In genomic region chr8:85013230-85013840, GRCm38 (mm10) we compare ENCODE assay signal across 8 mouse cellular contexts. TPM values are rescaled to one million over a fixed set of nuclear protein-coding genes. Genes with fewer than 3 reads are reported as not detected.
A peak's percentile ranks its signal among the peaks of the same experiment; 100 is the strongest.
DNase-seq lines count a peak whose midpoint lies in the region; ATAC-seq and TF ChIP-seq lines count a peak whose summit lies in the region.

No protein-coding gene starts in this region.

- TF ChIP-seq POLR2A in bone marrow macrophage, adult 2 months (IDR thresholded peaks at IDR 0.05; ENCODE audit: borderline replicate concordance, low read depth, low read length) = no peak
- TF ChIP-seq POLR2A in embryonic fibroblast, embryonic 13.5 days (IDR thresholded peaks at IDR 0.05; ENCODE audit: low read depth, low read length) = no peak

- H3K4me2 ChIP-seq in lung, embryonic 15.5 days = peak overlapping the region; percentile 57
- H3K4me2 ChIP-seq in neural tube, embryonic 15.5 days = peak overlapping the region; percentile 74

- peak; percentile 32; the same call in 1 of the 2 replicates for TF ChIP-seq CTCF in bone marrow macrophage, adult 2 months (IDR thresholded peaks at IDR 0.05; ENCODE audit: low read depth, low read length)
- TF ChIP-seq CTCF in embryonic fibroblast, embryonic 13.5 days (IDR thresholded peaks at IDR 0.05; ENCODE audit: borderline replicate concordance, insufficient read depth, low read length) = peak; percentile 29; the same call in 1 of the 2 replicates

- no peaks in the 10 kb centered on the region for H3K9me3 ChIP-seq in lung, embryonic 15.5 days
- no peaks in the 10 kb centered on the region for H3K9me3 ChIP-seq in neural tube, embryonic 15.5 days (replicated peaks)

- peak; percentile 75 to 78 for DNase-seq in CD8-positive naive resting alpha-beta T cell, adult 2 months (ENCODE audit: low read depth in 2 of 2, low spot score in 2 of 2)
- DNase-seq in layer of hippocampus, adult 9-11 months = peak; percentile 85
- DNase-seq in thymus, postnatal 0 days (ENCODE audit: low spot score) = peak; percentile 87

- H3K9ac ChIP-seq in lung, embryonic 15.5 days = peak overlapping the region; percentile 20; the same call in 1 of the 2 replicates
- peak overlapping the region; percentile 50; the same call in 1 of the 2 replicates for H3K9ac ChIP-seq in neural tube, embryonic 15.5 days (replicated peaks)

- ATAC-seq in hematopoietic stem cell, adult 5-6 weeks (replicated peaks in 1 of 2; ENCODE audit: insufficient read depth in 1 of 2, low FRiP score in 2 of 2, low TSS enrichment in 1 of 2, low read depth in 1 of 2, poor library complexity in 2 of 2, severe bottlenecking in 2 of 2) = peak; percentile 73 to 79
- ATAC-seq in lung, embryonic 15.5 days (ENCODE audit: borderline replicate concordance, extremely low read depth, low FRiP score, low TSS enrichment) = peak; percentile 53; the same call in 1 of the 2 replicates
- ATAC-seq in neural tube, embryonic 15.5 days (ENCODE audit: low FRiP score) = peak; percentile 77

- peaks cover 11% of the 10 kb centered on the region for H3K36me3 ChIP-seq in lung, embryonic 15.5 days
- peaks cover 10% of the 10 kb centered on the region for H3K36me3 ChIP-seq in neural tube, embryonic 15.5 days

- no peak overlapping the region for H3K4me3 ChIP-seq in bone marrow macrophage, adult 2 months (ENCODE audit: insufficient read depth, low read length)
- H3K4me3 ChIP-seq in embryonic fibroblast, embryonic 13.5 days (ENCODE audit: insufficient read depth, low read length) = no peak overlapping the region
- peak overlapping the region; percentile 27 for H3K4me3 ChIP-seq in lung, embryonic 15.5 days
- H3K4me3 ChIP-seq in neural tube, embryonic 15.5 days (replicated peaks) = peak overlapping the region; percentile 41

- H3K27me3 ChIP-seq in lung, embryonic 15.5 days = peaks cover 57% of the 10 kb centered on the region
- peaks cover 40% of the 10 kb centered on the region for H3K27me3 ChIP-seq in neural tube, embryonic 15.5 days (replicated peaks)

- 3% methylated on average over 25 of the region's 26 CpGs for WGBS in lung, embryonic 15.5 days
- WGBS in neural tube, embryonic 15.5 days = 4% methylated on average over 25 of the region's 26 CpGs

- H3K4me1 ChIP-seq in bone marrow macrophage, adult 2 months (ENCODE audit: control insufficient read depth, insufficient read depth, low read length) = no peaks in the 10 kb centered on the region
- no peaks in the 10 kb centered on the region for H3K4me1 ChIP-seq in embryonic fibroblast, embryonic 13.5 days (ENCODE audit: control insufficient read depth, insufficient read depth, low read length)
- peaks cover 5% of the 10 kb centered on the region for H3K4me1 ChIP-seq in lung, embryonic 15.5 days
- H3K4me1 ChIP-seq in neural tube, embryonic 15.5 days = peaks cover 7% of the 10 kb centered on the region

- no peak overlapping the region for H3K27ac ChIP-seq in bone marrow macrophage, adult 2 months (ENCODE audit: insufficient read depth, low read depth, low read length)
- H3K27ac ChIP-seq in embryonic fibroblast, embryonic 13.5 days (ENCODE audit: insufficient read depth, low read length) = no peak overlapping the region
- no peak overlapping the region for H3K27ac ChIP-seq in lung, embryonic 15.5 days
- H3K27ac ChIP-seq in neural tube, embryonic 15.5 days (replicated peaks) = no peak overlapping the region

RNA-seq across cellular contexts. Expression of gene Best2, which starts 1.0 kb away (rescaled TPM):
- not detected in 2 replicates for polyA plus RNA-seq in bone marrow macrophage, adult 2 months (2012; ENCODE audit: insufficient read depth, insufficient read length, missing spikeins)
- polyA plus RNA-seq in embryonic fibroblast, embryonic 13.5 days (2011; ENCODE audit: insufficient read length, low read depth, missing spikeins) = not detected in 2 replicates
- not detected in 2 replicates for total RNA-seq in hematopoietic stem cell, adult 5-6 weeks (2017)
- not detected in 2 replicates for polyA plus RNA-seq in lung, embryonic 15.5 days (2015; fragmentation: Nextera tagmentation; extraction: Ambion mirVana)
- polyA plus RNA-seq in neural tube, embryonic 15.5 days (2015; fragmentation: Nextera tagmentation; extraction: Ambion mirVana) = not detected in 2 replicates
- 0.12 TPM in 1 of 2 replicates, not detected in the other for polyA plus RNA-seq in thymus, postnatal 0 days (2015; fragmentation: Nextera tagmentation; extraction: Ambion mirVana)

RNA-seq across cellular contexts. Expression of gene Asna1, which starts 11.7 kb away (rescaled TPM):
- polyA plus RNA-seq in bone marrow macrophage, adult 2 months (2012; ENCODE audit: insufficient read depth, insufficient read length, missing spikeins) = 74.5 and 75.3 TPM in 2 replicates
- polyA plus RNA-seq in embryonic fibroblast, embryonic 13.5 days (2011; ENCODE audit: insufficient read length, low read depth, missing spikeins) = 71.1 and 73.2 TPM in 2 replicates
- total RNA-seq in hematopoietic stem cell, adult 5-6 weeks (2017) = 34.1 and 49.6 TPM in 2 replicates
- 124 and 128 TPM in 2 replicates for polyA plus RNA-seq in lung, embryonic 15.5 days (2015; fragmentation: Nextera tagmentation; extraction: Ambion mirVana)
- 148 and 154 TPM in 2 replicates for polyA plus RNA-seq in neural tube, embryonic 15.5 days (2015; fragmentation: Nextera tagmentation; extraction: Ambion mirVana)
- 90.7 and 95.8 TPM in 2 replicates for polyA plus RNA-seq in thymus, postnatal 0 days (2015; fragmentation: Nextera tagmentation; extraction: Ambion mirVana)

RNA-seq across cellular contexts. Expression of gene Trir, which starts 13.3 kb away (rescaled TPM):
- polyA plus RNA-seq in bone marrow macrophage, adult 2 months (2012; ENCODE audit: insufficient read depth, insufficient read length, missing spikeins) = 145 and 177 TPM in 2 replicates
- polyA plus RNA-seq in embryonic fibroblast, embryonic 13.5 days (2011; ENCODE audit: insufficient read length, low read depth, missing spikeins) = 108 and 117 TPM in 2 replicates
- 219 and 245 TPM in 2 replicates for total RNA-seq in hematopoietic stem cell, adult 5-6 weeks (2017)
- 107 and 118 TPM in 2 replicates for polyA plus RNA-seq in lung, embryonic 15.5 days (2015; fragmentation: Nextera tagmentation; extraction: Ambion mirVana)
- 116 and 124 TPM in 2 replicates for polyA plus RNA-seq in neural tube, embryonic 15.5 days (2015; fragmentation: Nextera tagmentation; extraction: Ambion mirVana)
- 172 and 191 TPM in 2 replicates for polyA plus RNA-seq in thymus, postnatal 0 days (2015; fragmentation: Nextera tagmentation; extraction: Ambion mirVana)

RNA-seq across cellular contexts. Expression of gene Hook2, which starts 22.9 kb away (rescaled TPM):
- 14.5 and 17.4 TPM in 2 replicates for polyA plus RNA-seq in bone marrow macrophage, adult 2 months (2012; ENCODE audit: insufficient read depth, insufficient read length, missing spikeins)
- 7.9 and 8.1 TPM in 2 replicates for polyA plus RNA-seq in embryonic fibroblast, embryonic 13.5 days (2011; ENCODE audit: insufficient read length, low read depth, missing spikeins)
- total RNA-seq in hematopoietic stem cell, adult 5-6 weeks (2017) = 17.9 and 18.5 TPM in 2 replicates
- polyA plus RNA-seq in lung, embryonic 15.5 days (2015; fragmentation: Nextera tagmentation; extraction: Ambion mirVana) = 23.2 and 23.9 TPM in 2 replicates
- polyA plus RNA-seq in neural tube, embryonic 15.5 days (2015; fragmentation: Nextera tagmentation; extraction: Ambion mirVana) = 33.9 and 37.2 TPM in 2 replicates
- 14.9 and 16.0 TPM in 2 replicates for polyA plus RNA-seq in thymus, postnatal 0 days (2015; fragmentation: Nextera tagmentation; extraction: Ambion mirVana)

RNA-seq across cellular contexts. Expression of gene Tnpo2, which starts 23.4 kb away (rescaled TPM):
- 34.0 and 44.4 TPM in 2 replicates for polyA plus RNA-seq in bone marrow macrophage, adult 2 months (2012; ENCODE audit: insufficient read depth, insufficient read length, missing spikeins)
- polyA plus RNA-seq in embryonic fibroblast, embryonic 13.5 days (2011; ENCODE audit: insufficient read length, low read depth, missing spikeins) = 106 and 120 TPM in 2 replicates
- total RNA-seq in hematopoietic stem cell, adult 5-6 weeks (2017) = 21.8 and 23.0 TPM in 2 replicates
- 29.1 and 32.3 TPM in 2 replicates for polyA plus RNA-seq in lung, embryonic 15.5 days (2015; fragmentation: Nextera tagmentation; extraction: Ambion mirVana)
- polyA plus RNA-seq in neural tube, embryonic 15.5 days (2015; fragmentation: Nextera tagmentation; extraction: Ambion mirVana) = 54.9 and 55.5 TPM in 2 replicates
- polyA plus RNA-seq in thymus, postnatal 0 days (2015; fragmentation: Nextera tagmentation; extraction: Ambion mirVana) = 27.4 and 29.0 TPM in 2 replicates

Comparison
In these comparisons a context has a peak if more than half of its experiments do, and no peak if none do; other contexts are left out.
1. H3K4me3 ChIP-seq: peak in lung, embryonic 15.5 days (single experiment) and neural tube, embryonic 15.5 days (single experiment); none in bone marrow macrophage, adult 2 months (single experiment) and embryonic fibroblast, embryonic 13.5 days (single experiment).
2. Peak in every context shown above with its lines, with median percentiles within 50 percentile points of each other: DNase-seq and ATAC-seq.